Mouse (Mus musculus) gastrocnemius, postnatal 25 days (tissue): Measurements from ENCODE around the gene Galnt5. TPM values are rescaled to one million over a fixed set of nuclear protein-coding genes. Genes with fewer than 3 reads are reported as not detected.

ENCODE experiments used
- total RNA-seq, 2 experiments: library from RNA; stranded (reverse); gene quantifications; 1 replicate in 1 of 2; 2 replicates in 1 of 2; pipeline ENCODE4 v1.2.3; 2021

Gene Galnt5
- total RNA-seq, 2 experiments from 2014 or later: 0.51 to 1.00 TPM

Other genes starting within 250 kb of the Galnt5 start
- gene Ermn, start 55.0 kb downstream of the Galnt5 start, total RNA-seq: not detected
- under 1 TPM; 0.31 to 0.35 TPM for gene Cytip, start 197.6 kb downstream of the Galnt5 start, total RNA-seq